Mouse (Mus musculus) megakaryocyte-erythroid progenitor cell, adult 5-6 weeks (primary cell): ENCODE results near the gene Nr1i3. TPM values are rescaled to one million over a fixed set of nuclear protein-coding genes. Genes with fewer than 3 reads are reported as not detected.

ENCODE experiments used
- total RNA-seq, 2 experiments: library from RNA; stranded (forward) in 1 of 2; stranded (reverse) in 1 of 2; fragments of 200-1000, 215-1000 nt in 1 of 2; fragments of >200 nt in 1 of 2; fragmentation: Nextera tagmentation in 1 of 2; gene quantifications; 2 replicates each; pipeline ENCODE4 v1.2.3; 2014 to 2017

Gene Nr1i3
- total RNA-seq, 2 experiments from 2014 or later = 0.07 to 0.38 TPM

Other genes starting within 250 kb of the Nr1i3 start
- gene Fcgr2b, start 237.4 kb upstream of the Nr1i3 start, total RNA-seq (2014; fragmentation: Nextera tagmentation) = 4.5 and 6.0 TPM in 2 replicates
- gene Fcgr2b, start 237.4 kb upstream of the Nr1i3 start, total RNA-seq (2017) = 3.8 TPM in 1 of 2 replicates, not detected in the other
- 0.40 TPM in 1 of 2 replicates, not detected in the other for gene Fcgr4, start 195.1 kb upstream of the Nr1i3 start, total RNA-seq (2014; fragmentation: Nextera tagmentation)
- gene Fcgr4, start 195.1 kb upstream of the Nr1i3 start, total RNA-seq (2017) = not detected in 2 replicates
- gene Fcgr3, start 149.0 kb upstream of the Nr1i3 start, total RNA-seq (2014; fragmentation: Nextera tagmentation) = 1.4 and 6.3 TPM in 2 replicates
- 1.9 and 2.2 TPM in 2 replicates for gene Fcgr3, start 149.0 kb upstream of the Nr1i3 start, total RNA-seq (2017)
- 12.6 and 18.9 TPM in 2 replicates for gene Cfap126, start 100.1 kb upstream of the Nr1i3 start, total RNA-seq (2014; fragmentation: Nextera tagmentation)
- 4.3 and 11.8 TPM in 2 replicates for gene Cfap126, start 100.1 kb upstream of the Nr1i3 start, total RNA-seq (2017)
- 150 and 178 TPM in 2 replicates for gene Sdhc, start 63.4 kb upstream of the Nr1i3 start, total RNA-seq (2014; fragmentation: Nextera tagmentation)
- gene Sdhc, start 63.4 kb upstream of the Nr1i3 start, total RNA-seq (2017) = 72.0 and 84.7 TPM in 2 replicates
- gene Mpz, start 63.3 kb upstream of the Nr1i3 start, total RNA-seq (2014; fragmentation: Nextera tagmentation) = not detected in 2 replicates
- 0.61 TPM in 1 of 2 replicates, not detected in the other for gene Mpz, start 63.3 kb upstream of the Nr1i3 start, total RNA-seq (2017)
- 0.69 and 3.6 TPM in 2 replicates for gene Pcp4l1, start 17.7 kb upstream of the Nr1i3 start, total RNA-seq (2014; fragmentation: Nextera tagmentation)
- 1.1 TPM in 1 of 2 replicates, not detected in the other for gene Pcp4l1, start 17.7 kb upstream of the Nr1i3 start, total RNA-seq (2017)
- gene Tomm40l, start 8.5 kb downstream of the Nr1i3 start, total RNA-seq (2014; fragmentation: Nextera tagmentation) = 22.3 and 46.9 TPM in 2 replicates
- 25.0 and 33.7 TPM in 2 replicates for gene Tomm40l, start 8.5 kb downstream of the Nr1i3 start, total RNA-seq (2017)
- 3.8 TPM in 1 of 2 replicates, not detected in the other for gene Apoa2, start 11.1 kb downstream of the Nr1i3 start, total RNA-seq (2014; fragmentation: Nextera tagmentation)
- gene Apoa2, start 11.1 kb downstream of the Nr1i3 start, total RNA-seq (2017) = not detected in 2 replicates
- 3.7 and 9.1 TPM in 2 replicates for gene Fcer1g, start 20.4 kb downstream of the Nr1i3 start, total RNA-seq (2014; fragmentation: Nextera tagmentation)
- gene Fcer1g, start 20.4 kb downstream of the Nr1i3 start, total RNA-seq (2017) = 11.9 and 14.3 TPM in 2 replicates
- 0.11 TPM in 1 of 2 replicates, not detected in the other for gene Adamts4, start 36.5 kb downstream of the Nr1i3 start, total RNA-seq (2014; fragmentation: Nextera tagmentation)
- not detected in 2 replicates for gene Adamts4, start 36.5 kb downstream of the Nr1i3 start, total RNA-seq (2017)
- 273 and 313 TPM in 2 replicates for gene Ndufs2, start 37.4 kb downstream of the Nr1i3 start, total RNA-seq (2014; fragmentation: Nextera tagmentation)
- 280 and 331 TPM in 2 replicates for gene Ndufs2, start 37.4 kb downstream of the Nr1i3 start, total RNA-seq (2017)
- 34.5 and 55.7 TPM in 2 replicates for gene B4galt3, start 56.4 kb downstream of the Nr1i3 start, total RNA-seq (2014; fragmentation: Nextera tagmentation)
- 15.2 and 24.0 TPM in 2 replicates for gene B4galt3, start 56.4 kb downstream of the Nr1i3 start, total RNA-seq (2017)
- gene Ppox, start 67.2 kb downstream of the Nr1i3 start, total RNA-seq (2014; fragmentation: Nextera tagmentation) = 114 and 123 TPM in 2 replicates
- 18.1 and 29.5 TPM in 2 replicates for gene Ppox, start 67.2 kb downstream of the Nr1i3 start, total RNA-seq (2017)
- gene Usp21, start 74.0 kb downstream of the Nr1i3 start, total RNA-seq (2014; fragmentation: Nextera tagmentation) = 44.1 and 50.1 TPM in 2 replicates
- 16.9 and 33.0 TPM in 2 replicates for gene Usp21, start 74.0 kb downstream of the Nr1i3 start, total RNA-seq (2017)
- 74.8 and 83.3 TPM in 2 replicates for gene Ufc1, start 81.1 kb downstream of the Nr1i3 start, total RNA-seq (2014; fragmentation: Nextera tagmentation)
- 65.6 and 72.6 TPM in 2 replicates for gene Ufc1, start 81.1 kb downstream of the Nr1i3 start, total RNA-seq (2017)
- 22.4 and 38.5 TPM in 2 replicates for gene Dedd, start 115.2 kb downstream of the Nr1i3 start, total RNA-seq (2014; fragmentation: Nextera tagmentation)
- 13.5 and 23.7 TPM in 2 replicates for gene Dedd, start 115.2 kb downstream of the Nr1i3 start, total RNA-seq (2017)
- 10.4 and 22.0 TPM in 2 replicates for gene Nit1, start 131.7 kb downstream of the Nr1i3 start, total RNA-seq (2014; fragmentation: Nextera tagmentation)
- gene Nit1, start 131.7 kb downstream of the Nr1i3 start, total RNA-seq (2017) = 39.2 and 42.4 TPM in 2 replicates
- gene Pfdn2, start 131.7 kb downstream of the Nr1i3 start, total RNA-seq (2014; fragmentation: Nextera tagmentation) = 45.1 and 97.3 TPM in 2 replicates
- gene Pfdn2, start 131.7 kb downstream of the Nr1i3 start, total RNA-seq (2017) = 66.2 and 101 TPM in 2 replicates
- 0.20 TPM in 1 of 2 replicates, not detected in the other for gene Klhdc9, start 146.8 kb downstream of the Nr1i3 start, total RNA-seq (2014; fragmentation: Nextera tagmentation)
- 0.80 TPM in 1 of 2 replicates, not detected in the other for gene Klhdc9, start 146.8 kb downstream of the Nr1i3 start, total RNA-seq (2017)
- gene Nectin4, start 156.1 kb downstream of the Nr1i3 start, total RNA-seq (2014; fragmentation: Nextera tagmentation) = not detected in 2 replicates
- gene Nectin4, start 156.1 kb downstream of the Nr1i3 start, total RNA-seq (2017) = 0.14 and 0.27 TPM in 2 replicates
- 11.8 and 20.7 TPM in 2 replicates for gene Arhgap30, start 175.0 kb downstream of the Nr1i3 start, total RNA-seq (2014; fragmentation: Nextera tagmentation)
- 18.7 and 28.7 TPM in 2 replicates for gene Arhgap30, start 175.0 kb downstream of the Nr1i3 start, total RNA-seq (2017)
- 24.1 and 32.0 TPM in 2 replicates for gene Usf1, start 197.3 kb downstream of the Nr1i3 start, total RNA-seq (2014; fragmentation: Nextera tagmentation)
- gene Usf1, start 197.3 kb downstream of the Nr1i3 start, total RNA-seq (2017) = 46.2 and 60.5 TPM in 2 replicates
- gene Tstd1, start 204.9 kb downstream of the Nr1i3 start, total RNA-seq (2014; fragmentation: Nextera tagmentation) = not detected in 2 replicates
- gene Tstd1, start 204.9 kb downstream of the Nr1i3 start, total RNA-seq (2017) = 1.1 TPM in 1 of 2 replicates, not detected in the other
- not detected in 2 replicates for gene F11r, start 223.6 kb downstream of the Nr1i3 start, total RNA-seq (2014; fragmentation: Nextera tagmentation)
- 0.38 and 2.3 TPM in 2 replicates for gene F11r, start 223.6 kb downstream of the Nr1i3 start, total RNA-seq (2017)